Mouse (Mus musculus) neutrophil, adult 5-6 weeks (primary cell): ENCODE data around the gene Trio. TPM values are rescaled to one million over a fixed set of nuclear protein-coding genes. Genes with fewer than 3 reads are reported as not detected.

Source experiments
- ATAC-seq: fragments of 151-379, 151-347 bp; 2 replicates; pipeline ENCODE4 v1.8.0; 2017; ENCODE audit warnings: mild to moderate bottlenecking, moderate TSS enrichment; ENCODE audit not compliant: insufficient number of reproducible peaks, poor library complexity, low FRiP score, severe bottlenecking; ENCODE audit errors: extremely low read depth
- total RNA-seq: library from RNA; stranded (forward); fragments of 200-1000 nt; gene quantifications from 2 replicates; pipeline ENCODE4 v1.2.3, GENCODE M21; 2017

Gene Trio
- total RNA-seq, 1 experiment from 2014 or later, result 28.9 TPM

DNA sequence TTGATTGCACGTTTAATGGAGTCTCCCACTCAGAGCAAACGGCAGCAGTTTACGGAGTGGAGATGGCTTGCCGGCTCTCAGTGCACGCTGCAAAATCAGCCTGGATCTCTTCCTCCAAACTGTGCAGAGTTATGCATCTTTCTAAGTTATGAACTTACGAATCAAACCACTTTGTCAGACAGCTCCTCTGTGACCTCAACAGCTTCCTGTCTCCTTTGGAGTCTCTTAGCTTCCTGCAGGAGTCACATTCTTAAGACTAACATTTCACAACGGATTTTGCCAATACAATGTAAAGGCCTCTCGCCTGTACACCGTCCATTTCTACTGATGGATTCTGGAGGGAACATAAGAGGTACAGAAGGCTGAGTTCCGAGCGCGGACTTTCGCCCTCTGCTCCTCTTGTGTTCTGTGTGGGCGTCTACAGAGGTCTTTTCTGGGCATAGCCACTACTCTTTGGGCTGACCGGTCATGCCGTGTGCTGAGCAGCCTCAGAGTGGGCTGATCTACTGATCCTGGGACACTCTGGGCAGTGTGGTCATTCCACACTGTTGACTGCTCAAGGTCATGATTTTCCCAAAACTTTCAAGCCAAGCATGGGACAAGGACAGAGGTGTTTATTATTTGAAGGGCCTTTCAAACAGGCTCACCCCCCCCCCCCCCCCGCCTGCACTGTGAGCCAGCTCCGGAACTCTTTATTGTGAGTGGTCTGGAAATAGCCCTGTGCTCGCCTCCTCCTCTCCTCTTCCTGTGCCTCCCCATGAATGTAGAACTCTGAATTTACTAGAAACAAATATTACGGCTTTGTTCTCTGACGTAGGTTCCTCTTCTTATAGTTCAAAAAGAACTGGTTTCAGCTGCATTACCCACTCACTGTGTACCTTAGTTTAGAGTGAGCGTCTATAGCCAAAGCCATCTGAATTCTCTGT lies 229.4 kb downstream of the Trio start:
- ATAC-seq, result peak; percentile 43

DNA sequence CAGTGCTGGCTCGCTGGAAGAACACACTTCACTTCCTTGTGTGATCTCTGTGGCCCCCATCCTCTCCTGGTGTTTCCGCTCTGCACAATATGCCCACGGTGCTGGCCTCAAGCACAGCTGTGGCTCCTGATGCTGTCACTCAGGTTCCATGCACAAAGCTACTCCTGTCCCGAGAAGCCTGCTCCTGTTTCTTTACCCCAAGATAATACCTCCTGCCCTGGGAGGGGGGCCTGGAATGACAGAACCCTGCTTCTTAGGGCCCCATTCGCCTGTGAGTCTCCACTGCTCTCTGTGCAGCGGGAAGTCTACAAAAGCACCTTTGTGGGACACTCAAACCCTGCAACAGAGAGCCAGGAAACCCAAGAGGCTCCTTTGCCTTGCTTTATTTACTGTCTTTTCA lies 232.4 kb downstream of the Trio start:
- no peak for ATAC-seq

DNA sequence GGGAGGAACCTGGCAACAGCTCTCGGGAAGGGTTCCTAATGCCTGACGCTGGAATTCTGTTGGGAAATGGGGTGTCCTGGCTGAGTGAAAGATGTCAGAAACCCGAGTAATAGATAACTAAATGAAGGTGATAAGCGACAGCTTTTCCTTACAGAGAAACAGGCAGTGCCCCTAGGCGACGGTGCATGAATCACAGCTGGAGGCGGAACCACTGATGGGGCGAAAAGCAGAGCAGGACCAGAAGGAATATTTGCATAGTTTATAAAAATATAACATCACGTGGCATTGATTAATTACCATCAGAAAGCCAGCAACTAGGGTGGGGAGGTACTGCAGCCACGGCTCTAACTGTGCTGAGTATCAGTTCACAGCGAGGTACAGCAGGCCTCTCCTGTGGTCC lies 233.2 kb downstream of the Trio start:
- peak; percentile 63 for ATAC-seq

DNA sequence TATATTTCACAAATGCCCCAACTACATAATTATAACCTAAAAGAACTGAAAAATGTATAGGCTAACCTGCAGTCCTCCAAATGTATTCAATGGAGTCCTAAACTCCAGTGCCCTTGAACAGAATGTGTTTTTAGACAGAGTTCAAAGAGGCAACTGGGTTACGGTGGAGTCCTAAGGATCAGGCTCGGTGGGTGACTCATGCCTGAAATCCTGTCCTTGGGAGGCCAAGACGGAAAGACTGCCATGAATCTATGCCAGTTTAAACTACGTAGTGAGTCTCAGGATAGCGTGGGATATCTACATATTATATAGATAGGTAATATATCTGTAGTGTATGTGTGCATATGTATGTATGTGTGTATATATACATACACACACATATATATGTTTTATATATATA lies 234.5 kb downstream of the Trio start:
- no peak for ATAC-seq

DNA sequence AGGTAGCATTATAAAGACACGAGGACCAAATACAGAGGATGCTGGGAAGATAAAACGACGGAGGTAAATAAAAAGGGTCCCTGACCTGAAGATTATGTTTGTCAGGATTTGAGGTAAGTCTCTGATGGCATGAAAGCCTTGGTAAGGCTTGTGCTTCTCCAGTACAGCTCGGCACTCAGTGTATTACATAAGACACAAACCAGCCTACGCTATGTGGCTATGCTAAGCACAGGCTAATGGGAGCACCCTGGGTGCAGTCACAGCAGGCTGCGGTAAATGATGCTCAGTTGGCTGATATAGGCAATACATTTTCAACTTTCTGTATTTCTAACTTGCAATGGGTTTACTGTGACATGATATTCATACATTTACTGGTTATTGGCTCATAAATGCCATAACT lies 234.9 kb downstream of the Trio start:
- ATAC-seq, result no peak

DNA sequence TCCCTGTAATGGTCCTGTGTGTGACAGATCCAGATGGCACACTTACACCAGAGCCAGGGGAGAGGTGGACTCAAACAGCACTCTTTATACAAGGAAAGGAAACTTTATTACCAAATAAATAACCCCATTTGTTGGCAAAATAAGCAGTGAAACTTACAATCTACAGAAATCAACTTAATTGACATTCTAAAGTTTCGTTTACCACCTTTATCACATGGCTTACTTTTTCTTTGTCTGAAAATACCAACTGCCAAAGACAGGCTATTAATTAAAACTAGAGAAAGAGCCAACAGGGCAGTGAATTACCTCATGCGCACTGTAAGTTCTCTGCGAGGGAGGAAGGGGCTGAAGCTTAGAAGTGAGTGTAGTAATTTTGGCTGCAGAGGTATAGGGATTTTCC lies 236.3 kb downstream of the Trio start:
- no peak for ATAC-seq

DNA sequence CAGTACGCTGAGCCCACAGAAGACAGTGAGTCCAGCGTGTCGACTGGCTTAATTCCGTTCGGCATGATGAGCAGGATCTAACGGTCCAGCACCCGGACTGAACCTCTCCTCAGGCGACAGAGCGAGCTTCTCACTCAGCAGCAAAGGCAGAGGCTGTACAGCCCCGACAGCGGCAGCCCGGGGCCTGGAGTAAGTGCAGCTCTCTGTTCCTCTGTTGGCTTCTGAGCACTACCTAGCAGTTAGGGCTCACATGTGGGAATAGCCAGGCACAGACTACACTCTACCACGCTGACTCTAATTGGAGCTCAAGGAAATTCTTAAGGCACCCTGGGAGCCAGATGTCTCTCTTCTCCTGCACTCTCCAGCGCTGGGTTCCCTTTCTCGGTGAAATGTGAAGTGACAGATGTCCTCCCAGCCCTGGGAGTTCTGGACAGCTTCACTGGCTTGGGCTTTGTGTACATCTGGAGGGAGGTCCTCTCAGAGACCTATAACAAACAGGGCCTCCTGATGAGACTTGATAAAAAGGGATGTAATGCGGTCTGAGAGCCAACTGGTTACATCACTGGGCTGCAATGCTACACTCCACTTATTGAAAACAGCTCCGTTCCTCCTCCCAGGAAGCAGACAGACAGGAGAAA lies 237.4 kb downstream of the Trio start:
- no peak for ATAC-seq

DNA sequence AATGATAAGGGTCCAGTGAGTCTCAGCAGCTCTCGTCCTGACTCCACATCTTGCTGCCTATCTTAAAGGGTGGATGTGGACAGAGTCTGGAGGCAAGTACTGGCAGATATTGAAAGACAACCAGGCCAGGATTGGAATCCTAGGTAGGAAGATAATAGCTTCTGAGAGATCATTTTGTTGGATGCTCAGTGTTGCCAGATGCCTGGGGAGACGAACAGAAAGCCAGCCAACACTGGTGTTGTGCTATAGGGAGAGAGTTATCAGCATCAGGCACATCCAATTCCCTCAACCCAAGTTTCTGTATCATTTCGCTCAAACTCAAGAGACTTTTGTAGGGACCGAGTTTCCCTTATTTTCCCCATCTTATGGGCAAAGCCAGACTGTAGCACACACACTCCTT lies 238.5 kb downstream of the Trio start:
- no peak for ATAC-seq

DNA sequence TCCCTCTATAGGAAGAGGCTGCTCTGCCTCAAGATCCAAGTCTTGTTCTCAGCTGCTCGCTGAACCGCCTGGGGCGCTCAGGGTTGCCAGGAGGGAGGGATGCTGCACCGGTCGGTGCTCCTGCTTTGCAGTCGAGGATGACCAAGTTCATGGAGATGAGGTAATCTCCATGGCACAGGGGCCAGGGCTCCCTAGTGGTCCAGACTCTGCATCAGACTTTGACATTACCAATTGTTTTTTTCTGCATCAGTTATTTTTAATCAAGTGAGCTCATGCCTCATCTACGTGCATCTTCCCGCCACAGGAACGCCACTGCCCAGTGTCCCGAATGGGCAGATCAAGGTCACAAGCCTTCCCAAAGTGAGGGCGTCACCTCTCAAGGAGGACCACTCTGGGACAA lies 239.2 kb downstream of the Trio start:
- no peak for ATAC-seq

DNA sequence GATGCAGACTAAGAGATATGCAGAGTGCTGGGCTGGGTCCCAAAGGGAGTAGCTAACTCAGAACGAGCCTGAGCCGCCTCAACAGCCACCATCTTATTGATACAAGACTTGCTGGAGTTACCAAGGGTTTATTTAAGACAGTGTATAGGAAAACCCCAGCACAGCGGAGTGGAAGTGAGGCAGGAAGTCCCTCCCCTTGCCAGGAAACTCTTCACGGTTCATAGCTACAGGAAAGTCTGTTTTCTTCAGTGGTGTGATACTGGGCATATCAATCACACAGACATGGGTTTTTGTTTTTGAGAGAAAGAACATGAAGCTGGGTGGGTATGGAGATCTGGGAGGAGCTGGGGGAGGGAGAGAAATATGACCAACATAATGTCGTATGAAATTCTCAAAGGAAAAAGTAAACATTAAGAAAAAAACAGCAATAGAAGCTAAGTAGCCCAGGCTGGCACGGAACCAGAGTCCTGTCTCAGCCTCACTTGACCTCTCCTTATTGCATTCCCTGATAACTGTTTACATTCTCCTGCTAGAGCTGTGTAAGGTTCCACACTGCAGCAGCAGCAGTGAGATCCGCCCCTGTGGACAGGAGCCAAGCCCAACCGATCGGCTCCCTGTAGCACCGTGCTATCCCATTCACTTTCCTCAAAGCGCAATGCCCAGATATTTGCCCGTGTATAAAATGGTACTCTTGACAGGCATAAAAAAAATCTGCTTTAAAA lies 240.2 kb downstream of the Trio start:
- ATAC-seq, result peak; percentile 51

DNA sequence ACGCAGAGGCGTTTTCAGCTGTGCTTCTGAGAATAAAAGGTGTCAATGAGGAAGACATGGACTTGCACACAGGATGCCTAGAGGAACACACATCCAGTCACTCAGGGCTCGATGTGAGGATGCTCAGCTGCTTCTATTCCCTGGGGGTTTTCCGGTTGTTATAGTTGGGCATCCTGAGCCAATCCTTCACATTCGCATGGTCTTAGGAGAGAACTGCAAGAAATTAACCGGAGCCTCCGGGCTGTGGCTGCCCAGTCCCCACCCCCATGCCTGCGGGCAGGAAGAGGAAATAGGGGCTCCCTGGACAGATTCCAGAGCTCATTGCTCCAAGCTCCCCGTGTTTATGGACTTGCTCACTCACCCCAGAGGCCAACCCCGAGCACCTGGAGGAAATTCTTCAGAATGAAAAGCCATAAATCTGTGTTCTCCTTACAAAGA lies 241.5 kb downstream of the Trio start:
- ATAC-seq, result no peak

DNA sequence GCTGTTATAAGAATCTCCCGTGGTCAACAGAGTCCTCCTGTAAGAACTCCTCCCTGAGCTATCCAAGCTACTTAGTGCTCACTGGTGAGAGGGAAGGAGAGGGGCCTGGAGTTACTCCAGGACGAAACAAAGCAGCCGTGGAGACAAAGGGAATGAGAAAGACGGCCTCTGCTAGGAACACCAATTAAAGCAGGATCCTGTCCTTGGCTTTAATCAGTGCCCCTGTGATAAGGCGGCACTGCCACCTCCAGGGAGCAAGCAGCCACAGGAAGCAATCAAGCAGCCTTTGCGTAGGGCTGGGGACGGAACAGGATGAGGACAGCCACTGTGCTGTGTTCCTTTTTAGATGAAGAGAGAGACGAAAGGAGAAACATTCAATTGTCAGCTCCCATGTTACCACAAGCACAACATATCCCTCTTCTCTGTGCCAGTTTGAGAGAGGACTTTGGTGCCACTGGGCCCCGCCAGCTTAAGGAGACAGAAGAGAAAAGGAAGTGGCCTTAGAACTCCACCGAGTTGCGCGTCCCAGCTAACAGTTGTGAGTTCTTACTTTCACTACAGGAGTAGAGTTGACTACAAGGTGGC lies 242.0 kb downstream of the Trio start:
- peak; percentile 63 for ATAC-seq

DNA sequence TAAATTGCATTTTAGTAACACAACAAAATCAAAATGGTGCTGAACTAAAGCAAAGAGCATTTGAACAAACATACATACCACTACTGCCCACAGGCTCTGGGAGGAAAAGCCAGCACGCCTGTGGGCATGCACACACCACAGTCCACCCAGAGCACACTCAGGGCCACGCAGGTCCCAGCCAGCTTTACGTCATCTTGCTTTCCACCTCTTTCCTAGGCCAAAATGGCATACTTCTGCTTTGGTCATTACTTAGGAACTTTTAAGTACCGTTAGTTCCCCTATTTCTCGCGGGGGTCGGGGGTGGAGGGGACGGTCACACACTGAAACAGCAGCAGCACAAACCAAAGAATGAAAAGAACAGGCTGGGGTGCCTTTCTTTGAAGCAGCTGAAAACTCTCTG lies 242.6 kb downstream of the Trio start:
- ATAC-seq, result peak; percentile 62

DNA sequence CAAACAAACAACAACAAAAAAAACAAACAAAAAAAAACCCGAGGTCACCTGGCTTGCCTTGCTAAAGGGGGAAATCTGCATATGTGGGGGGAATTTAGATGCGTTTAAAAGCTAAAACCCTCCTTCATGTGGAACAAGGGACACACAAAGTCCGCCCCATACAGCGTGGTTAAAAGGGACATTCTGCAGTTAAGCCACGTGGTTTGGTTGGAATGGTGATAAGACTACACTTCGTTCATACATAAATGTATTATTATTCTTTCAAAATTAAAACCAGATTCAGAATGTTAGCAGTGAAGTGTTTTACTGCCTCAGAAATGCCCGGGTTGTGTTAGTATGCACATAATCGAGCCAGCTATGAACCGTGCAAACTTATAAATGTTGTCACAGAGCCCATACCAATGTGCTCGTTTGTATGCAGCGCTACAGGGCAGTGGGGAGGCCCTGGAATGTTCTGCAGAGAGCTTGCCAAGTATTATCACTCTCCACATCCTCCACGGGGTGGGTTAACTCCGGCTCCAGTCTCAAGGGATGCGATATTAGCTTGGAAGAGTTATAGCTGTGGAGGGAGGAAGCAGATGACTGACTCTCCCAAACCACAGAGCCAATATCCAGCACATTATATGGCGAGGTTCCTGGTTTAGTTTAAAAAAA lies 243.1 kb downstream of the Trio start:
- no peak for ATAC-seq

DNA sequence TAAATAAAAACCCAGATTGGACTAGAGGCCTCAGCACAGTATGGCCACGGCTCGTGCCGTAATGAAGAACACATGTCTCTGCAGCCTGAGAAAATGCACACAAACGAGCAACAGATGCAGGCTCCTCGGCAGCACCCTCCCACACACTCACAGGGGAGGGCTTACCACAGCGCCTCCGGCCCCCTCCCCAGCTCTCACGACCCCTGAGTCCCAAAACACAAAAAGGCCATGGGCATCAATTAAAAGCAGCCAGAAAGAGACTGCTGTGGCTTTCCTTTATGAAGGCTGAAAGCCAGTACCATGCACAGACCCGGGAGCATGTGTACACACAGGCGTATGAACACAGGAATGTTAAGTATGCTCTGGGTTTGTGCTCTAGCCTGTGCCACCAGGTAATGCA lies 245.8 kb downstream of the Trio start:
- no peak for ATAC-seq

DNA sequence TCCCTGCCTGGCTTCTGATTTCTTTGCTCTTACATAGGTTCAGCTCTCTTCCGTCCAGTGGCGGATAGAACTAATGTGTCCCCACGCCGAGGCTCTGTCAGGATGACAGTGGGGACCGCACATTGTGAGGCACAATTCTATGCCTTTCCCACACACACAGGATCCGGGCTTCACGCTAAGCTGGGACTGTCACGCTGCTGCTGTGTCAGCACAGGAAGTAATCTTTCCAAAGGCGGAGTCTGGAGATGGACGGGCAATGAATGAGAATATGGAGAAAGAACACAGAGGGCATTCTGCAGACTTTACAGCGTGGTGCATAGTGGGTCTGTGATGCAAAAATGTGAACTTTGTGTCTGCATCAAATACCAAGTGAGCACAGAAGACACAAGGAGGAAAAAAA lies 246.2 kb downstream of the Trio start:
- no peak for ATAC-seq

DNA sequence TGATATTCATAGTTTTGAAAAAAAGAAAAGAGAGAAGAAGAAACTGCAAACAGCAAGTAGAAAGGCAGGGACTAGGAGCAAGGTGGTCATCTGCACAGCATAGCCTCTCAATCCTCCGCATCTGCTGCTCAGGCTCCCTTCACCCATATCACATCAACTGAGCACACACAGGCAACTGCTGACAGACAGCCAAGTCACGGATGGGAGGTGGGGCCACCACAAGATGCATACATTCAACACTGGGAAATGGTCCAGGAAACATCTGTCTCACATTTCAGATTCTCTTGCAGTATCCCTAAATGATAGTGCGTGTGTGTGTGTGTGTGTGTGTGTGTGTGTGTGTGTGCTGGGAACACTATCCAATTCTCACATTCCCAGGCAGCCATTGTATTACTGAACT lies 247.4 kb downstream of the Trio start:
- no peak for ATAC-seq

DNA sequence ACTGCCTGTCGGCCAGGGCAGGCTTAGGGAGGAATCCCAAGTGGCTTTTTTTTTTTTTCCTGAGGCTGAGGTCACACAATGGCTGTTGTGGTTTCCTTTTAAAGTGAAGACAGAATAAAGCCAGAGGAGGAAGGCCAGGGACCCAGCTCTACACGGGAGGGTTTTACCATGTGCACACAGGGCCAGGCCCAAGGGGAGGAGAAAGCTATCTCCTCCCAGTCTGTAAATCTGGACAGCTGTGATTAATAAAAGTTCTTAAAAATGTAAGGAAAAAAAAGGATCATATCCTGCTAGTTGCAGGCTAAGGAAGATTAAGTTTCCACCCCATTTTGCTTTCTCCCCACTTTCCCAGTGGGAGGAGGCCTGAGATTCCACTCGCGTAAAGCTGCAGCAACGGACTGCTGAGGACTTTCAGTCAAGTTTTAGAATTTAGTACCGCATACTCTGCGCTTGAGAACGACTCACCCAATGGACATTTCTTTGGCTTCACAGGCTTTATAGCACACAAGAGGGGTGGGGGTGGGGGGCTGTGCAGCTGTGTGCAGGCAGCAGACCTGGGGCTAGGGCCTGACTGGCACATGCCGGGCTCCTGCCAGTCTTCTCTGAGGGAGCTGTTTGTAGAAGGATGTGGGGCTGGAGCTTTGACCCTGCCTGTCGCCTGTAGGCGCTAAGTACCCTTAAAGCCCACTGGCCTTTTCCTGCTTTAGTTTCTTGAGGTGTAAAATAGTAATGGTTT lies 248.0 kb downstream of the Trio start:
- no peak for ATAC-seq
